Mouse (Mus musculus) myocyte (in vitro differentiated cells): Measurements from ENCODE around the gene D030056L22Rik. TPM values are rescaled to one million over a fixed set of nuclear protein-coding genes. Genes with fewer than 3 reads are reported as not detected.

Experiments
- H3K27me3 ChIP-seq: one replicate; pipeline ENCODE4 v1.6.1; 2011; ENCODE audit not compliant: control insufficient read depth, insufficient read depth, insufficient read length
- H3K36me3 ChIP-seq: one replicate; pipeline ENCODE4 v1.6.1; 2011; ENCODE audit not compliant: control insufficient read depth, insufficient read depth
- H3K4me2 ChIP-seq: one replicate; pipeline ENCODE4 v1.6.1; 2011; ENCODE audit warnings: low read depth, control low read depth
- H3K4me3 ChIP-seq: one replicate; pipeline ENCODE4 v1.5.1; 2011; ENCODE audit warnings: mild to moderate bottlenecking, control low read depth, moderate library complexity
- H3K79me2 ChIP-seq: one replicate; pipeline ENCODE4 v1.6.1; 2011; ENCODE audit not compliant: control insufficient read depth, insufficient read depth
- H3ac ChIP-seq: one replicate; pipeline ENCODE4 v1.6.1; 2011; ENCODE audit not compliant: control insufficient read depth, insufficient read length
- CEBPB ChIP-seq: IDR thresholded peaks from 2 replicates; pipeline ENCODE4 v1.6.1; 2011; ENCODE audit warnings: mild to moderate bottlenecking, moderate library complexity; ENCODE audit not compliant: poor library complexity, insufficient read depth, severe bottlenecking
- E2F4 ChIP-seq: IDR thresholded peaks from one replicate; pipeline ENCODE4 v1.6.1; 2011; ENCODE audit warnings: mild to moderate bottlenecking, control low read depth, moderate library complexity; ENCODE audit not compliant: insufficient read depth
- MAX ChIP-seq: IDR thresholded peaks from one replicate; pipeline ENCODE4 v1.6.1; 2011; ENCODE audit warnings: low read depth, mild to moderate bottlenecking, control low read depth
- MYOD1 ChIP-seq, 3 experiments: IDR thresholded peaks; one replicate each; pipeline ENCODE4 v1.6.1; 2011; ENCODE audit warnings: control low read depth in 2 of 3, low read depth in 2 of 3, mild to moderate bottlenecking in 2 of 3, moderate library complexity in 1 of 3; ENCODE audit not compliant: insufficient read length in 2 of 3, control insufficient read depth in 1 of 3
- MYOG ChIP-seq, 3 experiments: IDR thresholded peaks; one replicate each; pipeline ENCODE4 v1.6.1; 2011; ENCODE audit warnings: control low read depth in 2 of 3, low read depth in 2 of 3, mild to moderate bottlenecking in 2 of 3; ENCODE audit not compliant: insufficient read length in 2 of 3, control insufficient read depth in 1 of 3, insufficient read depth in 1 of 3
- POLR2A ChIP-seq: IDR thresholded peaks from one replicate; pipeline ENCODE4 v1.6.1; 2011; ENCODE audit warnings: low read depth, mild to moderate bottlenecking, control low read depth, moderate library complexity; ENCODE audit not compliant: insufficient read length
- POLR2AphosphoS2 ChIP-seq: IDR thresholded peaks from one replicate; pipeline ENCODE4 v1.6.1; 2011; ENCODE audit warnings: low read depth, control low read depth; ENCODE audit not compliant: insufficient read length
- REST ChIP-seq: IDR thresholded peaks from one replicate; pipeline ENCODE4 v1.6.1; 2011; ENCODE audit warnings: mild to moderate bottlenecking, control low read depth, moderate library complexity; ENCODE audit not compliant: insufficient read depth, insufficient read length
- SRF ChIP-seq: IDR thresholded peaks from one replicate; pipeline ENCODE4 v1.6.1; 2011; ENCODE audit warnings: low read depth; ENCODE audit not compliant: control insufficient read depth, insufficient read length
- TCF12 ChIP-seq: IDR thresholded peaks from one replicate; pipeline ENCODE4 v1.6.1; 2011; ENCODE audit warnings: mild to moderate bottlenecking, control low read depth; ENCODE audit not compliant: poor library complexity, insufficient read depth, severe bottlenecking
- TCF3 ChIP-seq: IDR thresholded peaks from one replicate; pipeline ENCODE4 v1.6.1; 2011; ENCODE audit warnings: low read depth, control low read depth; ENCODE audit not compliant: insufficient read length
- USF1 ChIP-seq: IDR thresholded peaks from one replicate; pipeline ENCODE4 v1.6.1; 2011; ENCODE audit warnings: low read depth, mild to moderate bottlenecking, control low read depth, moderate library complexity
- polyA plus RNA-seq: library from polyadenylated mRNA; unstranded; fragments of >200 nt; fragmentation: generic; extraction: Trizol; gene quantifications from one replicate; pipeline ENCODE4 v1.2.1, GENCODE M21; 2012; ENCODE audit warnings: missing spikeins

D030056L22Rik gene
- polyA plus RNA-seq, 1 experiment = 10.4 TPM

DNA sequence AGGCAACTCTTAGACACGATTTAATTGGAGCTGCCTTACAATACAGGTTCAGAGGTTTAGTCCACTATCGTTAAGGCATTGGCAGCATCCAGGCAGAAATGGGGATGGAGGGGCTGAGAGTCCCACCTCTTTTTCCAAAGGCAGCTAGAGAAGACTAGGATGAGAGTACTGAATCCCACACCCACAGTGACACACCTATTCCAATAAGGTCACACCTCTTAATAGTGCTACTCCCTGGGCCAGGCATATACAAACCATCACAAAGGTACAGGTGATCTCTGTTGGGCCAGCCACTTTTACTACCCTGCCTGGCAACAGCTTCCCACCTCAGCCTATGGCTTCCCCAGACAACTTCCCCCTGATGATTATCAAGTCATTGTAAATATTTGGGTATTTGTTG lies 20.2 kb upstream of the D030056L22Rik start:
- Histone ChIP-seq H3K4me2 (no peak overlapping the region), H3ac (no peak overlapping the region), H3K4me3 (no peak overlapping the region), H3K79me2 (no peaks in the 10 kb centered on the region), H3K27me3 (no peaks in the 10 kb centered on the region), H3K36me3 (peaks cover 4% of the 10 kb centered on the region)
- TF ChIP-seq POLR2A (no peak), USF1 (no peak), TCF12 (no peak), TCF3 (no peak), MYOD1 (IDR thresholded peaks at IDR 0.05; ENCODE audit: control insufficient read depth in 1 of 3, insufficient read length in 2 of 3, low read depth in 2 of 3) (no peak), POLR2AphosphoS2 (no peak), MAX (no peak), MYOG (IDR thresholded peaks at IDR 0.05; ENCODE audit: control insufficient read depth in 1 of 3, insufficient read depth in 1 of 3, insufficient read length in 2 of 3, low read depth in 2 of 3) (no peak), SRF (no peak), REST (no peak), E2F4 (no peak), CEBPB (no peak)

GRCm38 (mm10) chr19:18695116-18695515 lies 17.9 kb upstream of the D030056L22Rik start:
- Histone ChIP-seq H3K79me2 (no peaks in the 10 kb centered on the region), H3K27me3 (no peaks in the 10 kb centered on the region), H3K4me3 (no peak overlapping the region), H3ac (no peak overlapping the region), H3K36me3 (peaks cover 4% of the 10 kb centered on the region), H3K4me2 (no peak overlapping the region)
- TF ChIP-seq POLR2A (no peak), REST (no peak), USF1 (no peak), MYOD1 (IDR thresholded peaks at IDR 0.05; ENCODE audit: control insufficient read depth in 1 of 3, insufficient read length in 2 of 3, low read depth in 2 of 3) (no peak), POLR2AphosphoS2 (no peak), MYOG (IDR thresholded peaks at IDR 0.05; ENCODE audit: control insufficient read depth in 1 of 3, insufficient read depth in 1 of 3, insufficient read length in 2 of 3, low read depth in 2 of 3) (no peak), E2F4 (no peak), TCF12 (no peak), CEBPB (no peak), SRF (no peak), MAX (no peak), TCF3 (no peak)

DNA sequence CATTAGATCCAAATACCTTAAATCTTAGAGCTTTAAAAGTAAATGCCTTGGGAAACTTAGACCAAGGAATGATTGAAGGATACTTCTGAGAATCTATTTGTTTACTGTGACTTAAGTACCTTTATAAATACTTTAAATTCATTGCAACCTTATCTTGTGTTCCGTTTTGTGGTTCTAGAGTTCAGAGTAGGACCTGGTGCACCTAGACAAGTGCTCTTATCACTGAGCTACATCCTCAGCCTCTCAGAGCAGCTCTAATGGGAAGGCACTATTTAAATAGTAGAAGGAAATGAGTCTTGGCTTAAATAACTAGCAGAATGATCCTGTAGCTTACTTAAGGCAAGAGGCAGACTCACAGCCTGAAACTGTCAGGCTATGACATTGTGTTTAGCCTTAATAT lies 17.4 kb upstream of the D030056L22Rik start:
- Histone ChIP-seq H3K79me2 (no peaks in the 10 kb centered on the region), H3K4me2 (no peak overlapping the region), H3ac (no peak overlapping the region), H3K4me3 (no peak overlapping the region), H3K36me3 (peaks cover 9% of the 10 kb centered on the region), H3K27me3 (no peaks in the 10 kb centered on the region)
- no peak for TF ChIP-seq TCF3
- TF ChIP-seq USF1 = no peak
- TF ChIP-seq MAX = no peak
- no peak for TF ChIP-seq POLR2AphosphoS2
- TF ChIP-seq POLR2A = no peak
- no peak for TF ChIP-seq MYOG (IDR thresholded peaks at IDR 0.05; ENCODE audit: control insufficient read depth in 1 of 3, insufficient read depth in 1 of 3, insufficient read length in 2 of 3, low read depth in 2 of 3)
- no peak for TF ChIP-seq E2F4
- TF ChIP-seq MYOD1 (IDR thresholded peaks at IDR 0.05; ENCODE audit: control insufficient read depth in 1 of 3, insufficient read length in 2 of 3, low read depth in 2 of 3) = no peak
- TF ChIP-seq TCF12 = no peak
- TF ChIP-seq SRF = no peak
- TF ChIP-seq REST = no peak
- no peak for TF ChIP-seq CEBPB

DNA sequence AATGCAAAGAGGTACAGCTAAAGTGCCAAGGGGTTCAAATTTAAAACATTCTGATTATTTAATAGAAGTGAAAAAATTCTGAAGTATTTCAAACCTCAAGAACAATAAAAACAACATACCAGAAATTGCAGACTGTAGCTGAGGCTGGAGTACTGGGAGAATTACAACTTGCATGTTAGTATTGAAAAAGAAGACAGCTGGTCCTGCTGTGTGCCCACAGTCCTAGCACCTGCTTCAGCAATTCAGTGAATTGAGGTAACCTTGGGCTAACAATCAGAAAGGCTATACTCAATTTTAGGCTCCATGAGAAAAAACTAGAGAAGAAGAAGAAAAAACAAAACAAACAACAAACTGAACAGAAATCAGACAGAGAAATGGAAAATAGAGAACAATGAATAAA lies 4.9 kb upstream of the D030056L22Rik start:
- no peaks in the 10 kb centered on the region for H3K79me2 ChIP-seq
- H3K36me3 ChIP-seq = no peaks in the 10 kb centered on the region
- H3K4me2 ChIP-seq = no peak overlapping the region
- H3K27me3 ChIP-seq = no peaks in the 10 kb centered on the region
- no peak overlapping the region for H3ac ChIP-seq
- H3K4me3 ChIP-seq = no peak overlapping the region
- no peak for TF ChIP-seq MAX

GRCm38 (mm10) chr19:18710903-18711302 lies 2.1 kb upstream of the D030056L22Rik start:
- Histone ChIP-seq H3K4me2 (no peak overlapping the region), H3K79me2 (peaks cover 25% of the 10 kb centered on the region), H3K4me3 (no peak overlapping the region), H3K36me3 (peaks cover 6% of the 10 kb centered on the region), H3K27me3 (no peaks in the 10 kb centered on the region), H3ac (no peak overlapping the region)
- TF ChIP-seq POLR2AphosphoS2 (no peak), MAX (no peak), SRF (no peak), POLR2A (no peak)
